Mouse (Mus musculus) embryonic facial prominence, embryonic 10.5 days (tissue): Measurements from ENCODE around the gene Ergic1. TPM values are rescaled to one million over a fixed set of nuclear protein-coding genes. Genes with fewer than 3 reads are reported as not detected.

Experiments
- DNase-seq: peaks from one replicate; pipeline ENCODE4 v3.0.0-alpha.2; 2017; ENCODE audit warnings: low spot score
- H3K27ac ChIP-seq: fragments of 300-500 bp; sonication (generic); replicated peaks from 2 replicates; pipeline ENCODE4 v1.5.1; 2016; ENCODE audit warnings: mild to moderate bottlenecking
- H3K27me3 ChIP-seq: fragments of 300-500 bp; sonication (generic); replicated peaks from 2 replicates; pipeline ENCODE4 v1.6.1; 2016; ENCODE audit warnings: low read depth, mild to moderate bottlenecking; ENCODE audit not compliant: poor library complexity, severe bottlenecking
- H3K36me3 ChIP-seq: fragments of 300-500 bp; sonication (generic); replicated peaks from 2 replicates; pipeline ENCODE4 v1.6.1; 2016; ENCODE audit warnings: mild to moderate bottlenecking, moderate library complexity
- H3K4me1 ChIP-seq: fragments of 300-500 bp; sonication (generic); 2 replicates; pipeline ENCODE4 v1.6.1; 2016
- H3K4me3 ChIP-seq: fragments of 300-500 bp; sonication (generic); 2 replicates; pipeline ENCODE4 v1.5.1; 2016; ENCODE audit warnings: mild to moderate bottlenecking, moderate library complexity
- H3K9me3 ChIP-seq: fragments of 300-500 bp; sonication (generic); 2 replicates; pipeline ENCODE4 v1.6.1; 2016; ENCODE audit warnings: mild to moderate bottlenecking
- WGBS: fragments of 180-500 bp; shearing (Covaris S2); methylation state at CpG from one replicate; pipeline ENCODE4 v1.1.7; 2016; 5-methylcytosine and 5-hydroxymethylcytosine counted together
- polyA plus RNA-seq: library from polyadenylated mRNA; unstranded; fragments of >200 nt; fragmentation: Nextera tagmentation; extraction: Ambion mirVana; gene quantifications from 2 replicates; pipeline ENCODE4 v1.2.1, GENCODE M21; 2016

Ergic1 gene
- polyA plus RNA-seq, 1 experiment from 2014 or later = 109 TPM

DNA sequence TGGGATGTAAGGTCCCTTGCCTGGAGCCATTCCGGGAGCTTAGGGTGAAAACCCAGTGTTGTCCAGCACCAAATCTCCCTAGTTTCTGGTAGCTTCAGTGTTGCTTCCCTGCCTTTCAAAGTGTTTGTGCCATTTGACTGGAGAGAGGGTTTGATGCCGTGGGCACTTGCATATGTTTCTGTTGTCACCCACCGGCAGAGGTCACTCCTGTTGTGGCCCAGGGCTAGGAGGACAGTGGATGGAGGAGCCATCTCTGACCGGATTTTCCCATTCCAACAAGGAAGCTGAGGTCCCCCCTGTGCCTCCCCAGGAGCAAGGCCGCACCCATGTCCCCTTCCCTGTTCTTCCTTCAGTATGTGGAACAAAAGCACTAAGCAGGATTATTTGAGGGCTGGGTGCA lies 128.9 kb downstream of the Ergic1 start:
- Histone ChIP-seq H3K27ac (no peak overlapping the region), H3K36me3 (peaks cover 1% of the 10 kb centered on the region; the same call in 1 of the 2 replicates), H3K4me1 (peaks cover 18% of the 10 kb centered on the region; the same call in 1 of the 2 replicates), H3K9me3 (no peaks in the 10 kb centered on the region), H3K27me3 (no peaks in the 10 kb centered on the region), H3K4me3 (no peak overlapping the region)
- no peak for DNase-seq
- WGBS = 77% methylated on average over 5 of the region's 5 CpGs

DNA sequence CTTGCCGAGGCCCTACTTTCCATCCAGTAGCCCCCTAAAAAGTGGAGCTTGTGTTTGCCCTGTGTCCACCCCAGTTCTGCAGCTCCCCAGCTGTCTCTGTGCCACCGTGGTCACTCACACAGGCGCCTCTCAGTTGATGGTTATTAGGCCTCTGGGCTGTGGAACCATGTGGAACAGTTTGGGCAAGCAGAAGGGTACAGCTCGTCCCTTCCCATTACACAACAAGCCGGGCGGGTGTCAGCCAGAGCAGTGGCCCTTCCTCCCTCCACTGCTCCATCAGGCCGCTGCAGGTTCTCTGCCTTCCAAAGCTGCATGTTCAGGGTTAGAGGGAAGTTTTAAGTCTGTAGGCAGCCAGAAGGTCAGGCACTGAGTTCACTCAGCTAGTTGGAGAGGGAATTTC lies 129.8 kb downstream of the Ergic1 start:
- Histone ChIP-seq H3K27me3 (no peaks in the 10 kb centered on the region), H3K4me1 (peaks cover 18% of the 10 kb centered on the region; the same call in 1 of the 2 replicates), H3K4me3 (no peak overlapping the region), H3K9me3 (no peaks in the 10 kb centered on the region), H3K27ac (no peak overlapping the region), H3K36me3 (peaks cover 6% of the 10 kb centered on the region)
- DNase-seq = no peak
- 88% methylated on average over 7 of the region's 7 CpGs for WGBS

DNA sequence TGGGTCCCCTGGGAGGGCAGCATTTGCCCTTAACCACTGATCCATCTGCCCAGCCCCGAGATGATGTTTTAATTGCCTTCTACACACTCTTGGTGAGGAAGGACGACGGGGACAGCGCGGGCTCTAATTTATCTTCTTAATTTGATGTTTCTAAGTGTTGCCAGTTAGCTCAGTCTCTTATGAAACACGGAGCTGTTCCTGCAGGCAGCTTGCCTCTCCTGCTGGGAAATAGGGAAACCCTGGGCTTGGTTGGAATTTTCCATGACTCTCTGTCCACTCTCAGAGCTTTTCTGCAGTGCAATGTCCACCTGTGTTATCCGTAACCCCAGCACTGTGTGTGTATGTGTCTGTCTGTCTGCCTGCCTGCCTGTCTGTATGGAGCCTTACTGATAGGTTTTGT lies 132.1 kb downstream of the Ergic1 start:
- Histone ChIP-seq H3K4me3 (no peak overlapping the region), H3K27ac (no peak overlapping the region), H3K4me1 (peaks cover 18% of the 10 kb centered on the region; the same call in 1 of the 2 replicates), H3K36me3 (peaks cover 24% of the 10 kb centered on the region), H3K9me3 (no peaks in the 10 kb centered on the region), H3K27me3 (no peaks in the 10 kb centered on the region)
- DNase-seq = no peak
- 86% methylated on average over 7 of the region's 7 CpGs for WGBS

DNA sequence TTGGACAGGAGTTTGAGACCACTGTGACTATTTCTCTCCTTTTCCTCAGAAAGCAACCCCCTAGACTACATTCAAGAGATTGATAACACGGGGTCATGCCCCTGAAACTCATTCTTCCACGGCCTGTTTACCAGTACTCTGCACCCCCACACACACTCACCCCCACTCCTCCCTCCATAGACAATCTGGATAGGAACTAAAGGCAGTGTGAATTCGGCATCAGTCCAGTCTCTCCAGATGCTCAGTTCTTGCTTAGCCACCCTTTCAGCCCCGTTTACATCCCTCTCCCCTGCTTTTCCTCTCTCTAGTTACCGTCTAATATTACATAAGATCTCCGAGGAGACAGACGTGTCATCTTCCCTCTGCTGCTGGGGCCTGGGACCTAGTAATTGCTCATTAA lies 132.9 kb downstream of the Ergic1 start:
- peaks cover 12% of the 10 kb centered on the region; the same call in 1 of the 2 replicates for H3K4me1 ChIP-seq
- H3K27me3 ChIP-seq = no peaks in the 10 kb centered on the region
- DNase-seq = no peak
- H3K27ac ChIP-seq = no peak overlapping the region
- H3K4me3 ChIP-seq = no peak overlapping the region
- 77% methylated on average over 7 of the region's 7 CpGs for WGBS
- H3K36me3 ChIP-seq = peaks cover 32% of the 10 kb centered on the region
- no peaks in the 10 kb centered on the region for H3K9me3 ChIP-seq

DNA sequence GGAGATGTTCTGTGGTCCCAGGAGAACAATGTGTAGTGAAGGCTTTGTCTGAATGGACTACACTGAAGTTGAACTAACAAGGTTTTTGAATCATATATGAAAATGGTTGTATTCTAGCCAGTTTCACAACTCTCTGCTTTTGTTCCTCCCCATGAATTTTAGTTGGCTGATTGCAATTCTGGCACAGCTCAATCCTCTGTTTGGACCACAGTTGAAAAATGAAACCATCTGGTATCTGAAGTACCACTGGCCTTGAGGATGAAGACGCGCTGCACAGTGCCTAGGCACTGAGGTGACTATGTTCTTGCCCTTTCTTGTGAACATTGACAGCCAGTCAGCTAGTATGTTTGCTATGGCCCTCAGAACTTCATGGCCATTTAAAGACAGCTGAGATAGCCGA lies 133.9 kb downstream of the Ergic1 start:
- H3K27me3 ChIP-seq = no peaks in the 10 kb centered on the region
- no peaks in the 10 kb centered on the region for H3K9me3 ChIP-seq
- DNase-seq = no peak
- 0 out of 2 replicates have a peak, but pooled peaks cover 6% of the 10 kb centered on the region for H3K4me1 ChIP-seq
- H3K36me3 ChIP-seq = peaks cover 41% of the 10 kb centered on the region
- H3K27ac ChIP-seq = no peak overlapping the region
- no peak overlapping the region for H3K4me3 ChIP-seq
- WGBS = 95% methylated on average over 3 of the region's 3 CpGs

DNA sequence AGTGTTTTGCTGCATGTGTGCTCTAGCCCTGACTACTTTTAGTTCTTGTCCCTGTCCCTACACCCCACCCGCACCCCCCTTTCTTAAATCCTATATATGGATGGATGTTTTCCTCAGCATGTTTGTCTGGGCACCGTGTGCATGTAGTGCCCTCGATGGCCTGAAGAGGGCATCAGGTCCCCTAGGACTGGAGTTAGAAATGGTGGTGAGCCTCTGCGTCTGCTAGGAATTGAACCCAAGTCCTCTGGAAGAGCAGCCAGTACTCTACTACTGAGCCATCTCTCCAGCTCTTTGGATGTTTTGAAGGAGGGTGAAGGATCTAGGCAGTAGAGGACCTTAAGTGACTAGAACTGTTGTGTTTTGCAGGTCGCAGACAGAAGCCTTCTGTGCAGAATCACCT lies 137.6 kb downstream of the Ergic1 start:
- Histone ChIP-seq H3K4me3 (no peak overlapping the region), H3K27ac (no peak overlapping the region), H3K36me3 (peaks cover 46% of the 10 kb centered on the region), H3K4me1 (peaks cover 1% of the 10 kb centered on the region; the same call in 1 of the 2 replicates), H3K27me3 (no peaks in the 10 kb centered on the region), H3K9me3 (no peaks in the 10 kb centered on the region)
- 85% methylated on average over 5 of the region's 5 CpGs for WGBS
- no peak for DNase-seq

DNA sequence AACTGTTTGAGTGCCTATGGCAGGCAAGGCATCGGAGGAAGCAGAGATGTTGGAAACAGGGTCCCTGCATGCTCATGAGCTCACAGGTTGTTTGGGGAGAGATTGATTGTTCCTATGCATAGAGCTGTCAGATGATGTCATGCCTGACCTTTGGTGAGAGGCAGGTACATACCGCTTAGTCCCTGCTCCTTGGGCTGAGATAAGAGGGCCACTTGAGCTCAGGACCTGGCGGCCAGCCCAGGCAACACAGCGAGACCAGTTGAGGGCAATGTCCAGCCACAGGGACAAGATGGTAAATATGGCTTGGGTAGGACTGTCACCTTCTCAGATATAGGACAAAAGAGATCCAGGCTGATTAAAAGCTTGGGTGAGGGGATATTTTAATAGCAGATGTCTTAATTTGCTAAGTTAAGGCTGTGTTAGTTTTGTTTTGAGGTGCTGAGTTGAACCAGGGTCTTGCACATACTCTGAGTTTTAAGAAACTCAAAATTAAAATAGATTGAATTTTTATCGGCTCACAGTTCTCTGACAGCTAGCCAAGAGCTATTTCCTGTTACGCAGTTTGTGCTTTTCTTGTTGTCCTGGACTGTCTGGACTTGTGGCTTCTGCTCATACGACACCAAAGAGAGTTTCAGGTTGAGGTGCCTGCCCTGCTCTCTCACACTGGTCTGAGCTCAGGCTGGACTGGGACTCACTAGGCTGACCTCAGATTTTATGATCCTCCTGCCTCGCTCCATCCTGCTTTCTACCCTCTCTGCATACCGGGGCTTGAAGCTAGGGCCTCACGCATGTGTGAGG lies 138.7 kb downstream of the Ergic1 start:
- Histone ChIP-seq H3K4me1 (no peaks in the 10 kb centered on the region; the same call in 1 of the 2 replicates), H3K27me3 (no peaks in the 10 kb centered on the region), H3K36me3 (peaks cover 49% of the 10 kb centered on the region), H3K4me3 (no peak overlapping the region), H3K9me3 (no peaks in the 10 kb centered on the region), H3K27ac (no peak overlapping the region)
- WGBS = 93% methylated on average over 10 of the region's 10 CpGs
- no peak for DNase-seq

DNA sequence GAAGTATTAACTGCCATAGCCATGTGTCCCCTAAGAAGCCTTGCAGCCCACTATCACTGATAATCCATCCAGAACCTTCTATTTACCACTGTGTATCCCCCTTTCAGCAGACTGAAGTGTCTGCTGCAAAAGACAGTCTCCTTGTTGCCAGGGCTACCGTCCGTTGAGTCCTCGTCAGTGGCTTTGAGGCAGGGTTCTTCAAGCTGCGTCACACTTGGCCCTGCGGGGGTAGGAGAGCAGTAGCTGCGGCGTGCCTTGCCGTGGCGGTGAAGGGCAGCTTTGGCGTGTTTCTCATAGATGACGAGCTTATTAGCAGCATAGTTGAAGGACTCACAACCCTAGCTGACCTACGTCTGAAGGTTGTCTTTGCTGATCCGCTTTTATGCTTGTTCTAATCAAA lies 140.3 kb downstream of the Ergic1 start:
- no peak overlapping the region for H3K27ac ChIP-seq
- WGBS = 87% methylated on average over 13 of the region's 13 CpGs
- H3K27me3 ChIP-seq = no peaks in the 10 kb centered on the region
- H3K4me3 ChIP-seq = no peak overlapping the region
- DNase-seq = no peak
- H3K36me3 ChIP-seq = peaks cover 39% of the 10 kb centered on the region
- H3K4me1 ChIP-seq = no peaks in the 10 kb centered on the region; the same call in 1 of the 2 replicates
- no peaks in the 10 kb centered on the region for H3K9me3 ChIP-seq

DNA sequence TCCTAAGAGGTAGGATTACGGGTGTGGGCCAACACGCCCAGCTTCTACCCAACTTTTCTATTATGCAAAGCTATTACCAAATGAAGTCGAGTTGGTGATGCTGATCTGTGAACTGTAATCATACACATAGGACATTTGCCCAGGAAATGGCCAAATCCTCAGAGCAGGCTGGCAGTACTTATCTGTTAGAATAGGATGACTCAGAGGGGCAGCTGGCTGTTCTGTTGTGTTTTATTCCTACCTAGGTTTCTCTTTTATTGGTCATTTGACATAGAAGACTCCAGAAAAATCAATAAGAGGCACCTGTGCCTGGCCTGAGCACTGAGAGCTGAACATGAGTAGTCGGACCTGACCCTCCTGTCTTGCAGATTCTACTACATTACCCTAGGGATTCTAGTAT lies 141.3 kb downstream of the Ergic1 start:
- Histone ChIP-seq H3K4me1 (no peaks in the 10 kb centered on the region; the same call in 1 of the 2 replicates), H3K36me3 (peaks cover 33% of the 10 kb centered on the region), H3K4me3 (no peak overlapping the region), H3K27me3 (no peaks in the 10 kb centered on the region), H3K9me3 (no peaks in the 10 kb centered on the region), H3K27ac (no peak overlapping the region)
- 82% methylated on average over 4 of the region's 4 CpGs for WGBS
- DNase-seq = no peak

DNA sequence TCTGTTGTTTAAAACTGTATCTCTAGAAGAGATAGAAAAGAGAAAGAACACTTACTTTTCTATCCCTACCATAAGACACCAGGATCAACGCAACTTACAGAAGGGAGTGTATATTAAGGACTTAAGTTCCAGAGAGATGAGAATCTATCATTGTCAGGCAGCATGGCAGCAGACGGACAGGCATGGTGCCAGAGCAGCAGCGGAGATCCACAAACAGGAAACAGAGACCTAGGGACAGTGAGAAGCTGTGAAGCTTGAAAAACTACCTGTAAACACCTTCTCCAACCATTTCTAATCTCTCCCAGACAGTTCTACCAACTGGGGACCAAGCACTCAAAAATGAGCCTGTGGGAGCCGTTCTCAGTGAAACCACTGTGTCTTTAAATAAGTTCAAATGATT lies 142.4 kb downstream of the Ergic1 start:
- peaks cover 22% of the 10 kb centered on the region for H3K36me3 ChIP-seq
- no peaks in the 10 kb centered on the region; the same call in 1 of the 2 replicates for H3K4me1 ChIP-seq
- no peak overlapping the region for H3K4me3 ChIP-seq
- no peaks in the 10 kb centered on the region for H3K27me3 ChIP-seq
- H3K9me3 ChIP-seq = no peaks in the 10 kb centered on the region
- 93% methylated on average over 4 of the region's 4 CpGs for WGBS
- no peak for DNase-seq
- H3K27ac ChIP-seq = no peak overlapping the region

DNA sequence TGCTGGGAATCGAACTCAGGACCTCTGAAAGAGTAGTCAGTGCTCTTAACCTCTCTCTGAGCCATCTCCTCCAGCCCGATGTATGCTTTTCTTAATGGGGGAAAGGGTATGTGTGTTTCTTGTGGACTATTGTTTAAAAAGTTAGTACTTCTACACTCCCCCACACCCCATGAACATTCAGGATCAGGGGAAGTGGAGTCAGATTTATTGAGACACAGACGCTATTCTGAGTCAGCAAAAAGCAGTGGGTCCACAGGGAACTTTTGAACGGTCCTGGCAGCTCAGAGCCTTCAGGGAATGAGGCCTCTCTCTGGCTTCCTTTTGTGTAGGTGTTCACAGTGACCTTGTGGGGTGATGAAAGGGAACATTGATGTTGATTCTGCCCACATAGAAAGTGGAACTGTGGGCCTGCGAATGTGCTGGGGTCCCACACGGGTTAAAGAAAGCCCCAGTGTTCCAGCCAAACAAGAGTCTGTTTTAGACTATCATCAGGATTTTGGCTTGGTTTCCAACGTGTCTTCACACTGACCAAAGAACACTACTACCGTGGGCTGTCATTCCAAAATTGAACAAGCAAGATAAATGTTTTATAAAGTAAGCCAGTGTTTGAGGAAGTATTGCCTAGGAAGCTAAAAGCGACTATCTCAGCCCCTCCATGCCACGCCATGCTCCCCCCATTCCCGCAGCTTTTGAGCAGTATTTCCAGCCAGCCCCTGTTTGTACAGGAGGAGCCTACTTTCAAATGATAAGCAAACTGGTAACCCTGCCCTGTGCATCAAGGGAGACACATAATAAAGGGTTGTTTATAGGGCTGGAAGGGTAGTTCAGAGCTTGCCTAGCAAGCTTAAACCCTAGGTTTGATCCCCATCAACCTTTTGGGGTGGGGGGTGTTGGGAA lies 144.4 kb downstream of the Ergic1 start:
- H3K27me3 ChIP-seq = no peaks in the 10 kb centered on the region
- DNase-seq = no peak
- H3K9me3 ChIP-seq = no peaks in the 10 kb centered on the region
- H3K4me1 ChIP-seq = no peaks in the 10 kb centered on the region; the same call in 1 of the 2 replicates
- WGBS = 75% methylated on average over 11 of the region's 11 CpGs
- no peak overlapping the region for H3K27ac ChIP-seq
- H3K4me3 ChIP-seq = no peak overlapping the region
- H3K36me3 ChIP-seq = peaks cover 3% of the 10 kb centered on the region; the same call in 1 of the 2 replicates
